Mouse (Mus musculus) layer of hippocampus, adult 2 months (tissue): ENCODE results near the gene Stxbp5. TPM values are rescaled to one million over a fixed set of nuclear protein-coding genes. Genes with fewer than 3 reads are reported as not detected.

Experiments
- DNase-seq, 2 experiments: peaks; one replicate each; pipeline ENCODE4 v3.0.0; 2022; ENCODE audit warnings: low spot score in 2 of 2
- H3K27ac ChIP-seq: fragments of 200-600 bp; 2 replicates; pipeline ENCODE4 v1.8.1; 2022
- H3K4me3 ChIP-seq: fragments of 200-600 bp; 2 replicates; pipeline ENCODE4 v1.8.1; 2022; ENCODE audit warnings: mild to moderate bottlenecking
- CTCF ChIP-seq: fragments of 200-600 bp; conservative IDR thresholded peaks from 2 replicates; pipeline ENCODE4 v1.8.1; 2022; ENCODE audit warnings: antibody characterized with exemption, mild to moderate bottlenecking, moderate library complexity
- total RNA-seq, 2 experiments: library from RNA; stranded (reverse); gene quantifications; 2 replicates each; pipeline ENCODE4 v1.2.3; 2021

The Stxbp5 gene
- total RNA-seq, 2 experiments from 2014 or later = 117 to 122 TPM

- TF ChIP-seq CTCF = no peak
- Histone ChIP-seq H3K27ac (no peak overlapping the region), H3K4me3 (no peak overlapping the region)
- no peak for DNase-seq
Observed at GRCm38 (mm10) chr10:9770261-9770660, 130.6 kb downstream of the Stxbp5 start.

GRCm38 (mm10) chr10:9763831-9764230 is 137.0 kb downstream of the Stxbp5 start:
- Histone ChIP-seq H3K27ac (no peak overlapping the region), H3K4me3 (no peak overlapping the region)
- no peak for DNase-seq
- no peak for TF ChIP-seq CTCF

GRCm38 (mm10) chr10:9760264-9760663 is 140.6 kb downstream of the Stxbp5 start:
- Histone ChIP-seq H3K4me3 (no peak overlapping the region), H3K27ac (no peak overlapping the region)
- TF ChIP-seq CTCF = no peak
- DNase-seq = no peak

GRCm38 (mm10) chr10:9756546-9756945 is 144.3 kb downstream of the Stxbp5 start:
- Histone ChIP-seq H3K27ac (no peak overlapping the region), H3K4me3 (no peak overlapping the region)
- DNase-seq = no peak
- no peak for TF ChIP-seq CTCF

GRCm38 (mm10) chr10:9754893-9755541 is 145.9 kb downstream of the Stxbp5 start:
- Histone ChIP-seq H3K27ac (no peak overlapping the region), H3K4me3 (no peak overlapping the region)
- DNase-seq = peak; percentile 71 to 81
- TF ChIP-seq CTCF = peak; percentile 91

- no peak overlapping the region for H3K27ac ChIP-seq
- TF ChIP-seq CTCF = no peak
Observed at GRCm38 (mm10) chr10:9733861-9734260, 167.0 kb downstream of the Stxbp5 start.

GRCm38 (mm10) chr10:9732065-9732749 is 168.7 kb downstream of the Stxbp5 start:
- Histone ChIP-seq H3K27ac (no peak overlapping the region), H3K4me3 (no peak overlapping the region)
- DNase-seq = no peak
- TF ChIP-seq CTCF = no peak

More at GRCm38 (mm10) chr10:9733861-9734260, 167.0 kb downstream of the Stxbp5 start:
- H3K4me3 ChIP-seq = no peak overlapping the region
- DNase-seq = no peak

- H3K4me3 ChIP-seq = no peak overlapping the region
- no peak for TF ChIP-seq CTCF
- DNase-seq = no peak
- no peak overlapping the region for H3K27ac ChIP-seq
Observed at GRCm38 (mm10) chr10:9722519-9723303, 178.2 kb downstream of the Stxbp5 start.

- no peak for TF ChIP-seq CTCF
- no peak overlapping the region for H3K4me3 ChIP-seq
- no peak for DNase-seq
- H3K27ac ChIP-seq = no peak overlapping the region
Observed at GRCm38 (mm10) chr10:9720027-9720426, 180.9 kb downstream of the Stxbp5 start.

GRCm38 (mm10) chr10:9718086-9718485 is 182.8 kb downstream of the Stxbp5 start:
- DNase-seq = no peak
- TF ChIP-seq CTCF = no peak
- Histone ChIP-seq H3K4me3 (no peak overlapping the region), H3K27ac (no peak overlapping the region)

Other genes starting within 250 kb of the Stxbp5 start
- gene Samd5, start 225.9 kb downstream of the Stxbp5 start, total RNA-seq = 10 to 100 TPM; 15.2 to 17.0 TPM